Mouse (Mus musculus) bone marrow, adult 2 months (tissue): ENCODE results near the gene Phc1. TPM values are rescaled to one million over a fixed set of nuclear protein-coding genes. Genes with fewer than 3 reads are reported as not detected.

Experiments
- H3K27ac ChIP-seq: fragments of 200-500 bp; 2 replicates; pipeline ENCODE4 v1.5.1; 2012; ENCODE audit warnings: low read depth, mild to moderate bottlenecking, control low read depth, inconsistent platforms, low read length; ENCODE audit not compliant: control insufficient read depth, poor library complexity, insufficient read depth
- H3K4me1 ChIP-seq: fragments of 200-500 bp; 2 replicates; pipeline ENCODE4 v1.6.1; 2011; ENCODE audit warnings: low read length; ENCODE audit not compliant: control insufficient read depth, insufficient read depth
- H3K4me3 ChIP-seq: fragments of 200-500 bp; replicated peaks from 2 replicates; pipeline ENCODE3; 2011; ENCODE audit warnings: mild to moderate bottlenecking, low read depth, low read length, control low read depth; ENCODE audit not compliant: control insufficient read depth
- CTCF ChIP-seq: fragments of 200-500 bp; IDR thresholded peaks from 2 replicates; pipeline ENCODE4 v1.5.1; 2011; ENCODE audit warnings: low read length, control low read depth; ENCODE audit not compliant: control insufficient read depth, insufficient read depth
- POLR2A ChIP-seq: fragments of 200-500 bp; IDR thresholded peaks from 2 replicates; pipeline ENCODE4 v1.6.1; 2011; ENCODE audit warnings: low read depth, mild to moderate bottlenecking, control low read depth, low read length, borderline replicate concordance; ENCODE audit not compliant: control insufficient read depth
- WGBS: fragments of 180-500 bp; shearing (Covaris S2); methylation state at CpG from one replicate; pipeline ENCODE4 v1.1.7; 2018; 5-methylcytosine and 5-hydroxymethylcytosine counted together
- polyA plus RNA-seq: library from polyadenylated mRNA; stranded (reverse); fragments of >200 nt; gene quantifications from 2 replicates; pipeline ENCODE4 v1.2.4, GENCODE M21; 2011; ENCODE audit warnings: low replicate concordance; ENCODE audit not compliant: missing spikeins, insufficient read depth, insufficient read length

Gene Phc1
- polyA plus RNA-seq, 1 experiment, result 13.6 TPM

DNA sequence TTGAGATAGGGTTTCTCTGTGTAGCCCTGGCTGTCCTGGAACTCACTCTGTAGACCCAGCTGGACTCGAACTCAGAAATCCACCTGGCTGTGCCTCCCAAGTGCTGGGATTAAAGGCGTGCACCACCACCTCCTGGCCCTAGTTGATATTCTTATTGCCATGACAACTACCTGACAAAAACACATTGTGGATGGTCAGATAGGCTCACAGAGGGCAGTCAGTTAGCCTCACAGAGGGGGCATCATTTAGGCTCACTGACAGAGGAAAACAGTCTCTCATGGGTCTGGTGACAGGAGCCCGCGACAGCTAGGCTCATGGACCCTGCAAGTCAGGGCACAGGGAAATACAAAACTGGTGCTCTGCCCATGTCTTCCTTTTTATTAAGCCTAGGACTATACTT, 56.1 kb downstream of the Phc1 start:
- no peak overlapping the region for H3K4me3 ChIP-seq
- TF ChIP-seq POLR2A (no peak), CTCF (no peak)
- WGBS, result 67% methylated on average over 4 of the region's 4 CpGs
- no peak overlapping the region for H3K27ac ChIP-seq
- H3K4me1 ChIP-seq, result no peaks in the 10 kb centered on the region

DNA sequence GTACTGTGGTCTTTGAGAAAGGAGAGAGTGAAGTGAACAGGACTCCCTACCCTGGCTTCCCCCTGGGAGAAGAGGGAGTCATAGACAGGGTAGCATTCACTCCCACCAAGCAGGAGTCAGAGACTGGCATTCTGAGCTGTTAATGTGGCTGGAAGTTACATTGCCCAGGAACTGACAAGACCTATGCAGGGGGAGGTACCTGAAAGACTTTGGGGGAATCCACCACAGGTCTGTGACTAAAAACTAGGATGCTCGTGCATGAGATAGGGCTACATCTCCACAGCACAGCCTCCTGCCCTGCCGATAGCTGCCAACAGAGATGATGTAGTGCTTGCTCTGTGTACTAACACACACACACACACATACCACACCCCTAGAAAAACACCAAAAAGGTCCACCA, 56.9 kb downstream of the Phc1 start:
- no peak overlapping the region for H3K4me3 ChIP-seq
- TF ChIP-seq CTCF (no peak), POLR2A (no peak)
- H3K4me1 ChIP-seq, result no peaks in the 10 kb centered on the region
- WGBS, result 84% methylated on average over 2 of the region's 2 CpGs
- no peak overlapping the region for H3K27ac ChIP-seq

DNA sequence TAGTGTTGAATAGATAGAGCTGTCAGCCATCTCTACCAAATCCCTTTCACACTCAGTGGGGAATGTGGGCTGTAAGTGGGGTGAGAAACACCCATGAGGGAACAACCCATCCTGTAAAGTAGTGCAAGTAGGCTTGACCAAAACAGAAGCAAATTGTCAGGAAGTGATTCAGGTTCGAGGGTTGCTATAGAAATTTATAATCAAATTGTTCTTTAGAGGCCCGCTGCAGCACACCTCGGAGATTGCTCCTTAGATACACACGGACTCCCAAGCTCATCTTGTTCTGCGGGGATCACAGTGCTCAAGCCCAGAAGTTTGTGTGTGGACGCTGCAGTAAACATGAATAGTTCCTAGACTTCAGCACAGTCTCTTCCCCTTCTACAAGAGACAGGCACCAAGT, 57.6 kb downstream of the Phc1 start, which contains the start of gene Klrg1:
TSS of gene Klrg1 (minus strand) at position 101 of the 400 bp plus-strand sequence.
- Histone ChIP-seq H3K27ac (no peak within 1 kb of the TSS), H3K4me1 (no peaks in the 10 kb centered on the region), H3K4me3 (no peak within 1 kb of the TSS)
- no peak for TF ChIP-seq CTCF
- TF ChIP-seq POLR2A, result no peak
- 76% methylated on average over 6 of the region's 6 CpGs for WGBS

DNA sequence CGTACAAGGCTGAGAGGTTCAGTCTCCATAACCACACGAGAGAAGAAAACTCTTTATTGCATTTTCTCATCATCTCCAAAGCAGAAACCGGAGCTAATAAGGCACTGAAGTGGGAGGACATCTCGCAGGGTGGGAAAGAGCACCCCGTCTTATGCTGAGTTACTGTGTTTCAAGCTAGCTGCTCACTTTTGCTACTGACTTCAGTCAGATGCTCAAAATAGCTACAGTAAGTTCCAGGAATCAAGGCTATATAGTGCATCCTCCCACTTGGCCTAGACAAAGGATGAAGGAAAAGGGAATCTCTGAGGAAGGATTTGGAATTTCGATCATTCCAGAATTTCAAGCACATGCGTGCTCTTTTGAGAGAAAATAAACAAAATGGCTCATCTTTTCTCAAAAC, 63.8 kb downstream of the Phc1 start:
- Histone ChIP-seq H3K27ac (no peak overlapping the region), H3K4me1 (no peaks in the 10 kb centered on the region), H3K4me3 (no peak overlapping the region)
- whole genome bisulfite sequencing, result 86% methylated on average over 7 of the region's 7 CpGs
- TF ChIP-seq POLR2A, result no peak
- TF ChIP-seq CTCF, result no peak

- H3K4me3 ChIP-seq, result no peak overlapping the region
- no peak for TF ChIP-seq POLR2A
- no peak for TF ChIP-seq CTCF
- no peaks in the 10 kb centered on the region for H3K4me1 ChIP-seq
- no peak overlapping the region for H3K27ac ChIP-seq
- WGBS, result 38% methylated on average over 5 of the region's 5 CpGs
Observed at GRCm38 (mm10) chr6:122274546-122274945, 65.8 kb downstream of the Phc1 start.

DNA sequence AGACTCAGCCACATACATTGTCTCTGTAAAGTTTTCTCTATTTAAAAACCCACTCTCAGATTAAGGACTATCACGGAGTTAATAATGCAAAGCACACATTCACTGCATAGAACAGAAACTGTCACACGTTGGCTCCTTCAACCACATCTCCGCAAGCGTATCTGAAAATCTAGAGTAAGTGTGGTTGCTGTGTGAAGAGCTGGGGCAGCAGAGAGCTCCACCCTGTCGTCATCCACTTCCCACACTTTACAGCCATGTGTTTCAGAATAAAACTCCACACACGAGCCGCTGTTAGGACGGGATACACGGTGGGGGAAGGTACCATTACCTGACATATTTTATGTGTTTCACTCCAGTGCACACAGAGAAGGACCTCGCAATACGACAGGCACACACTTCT, 70.2 kb downstream of the Phc1 start:
- TF ChIP-seq POLR2A, result no peak
- no peak for TF ChIP-seq CTCF
- Histone ChIP-seq H3K27ac (no peak overlapping the region), H3K4me1 (no peaks in the 10 kb centered on the region), H3K4me3 (no peak overlapping the region)
- 55% methylated on average over 11 of the region's 11 CpGs for WGBS

- TF ChIP-seq CTCF (no peak), POLR2A (no peak)
- Histone ChIP-seq H3K4me3 (no peak overlapping the region), H3K27ac (no peak overlapping the region), H3K4me1 (no peaks in the 10 kb centered on the region)
- WGBS, result 73% methylated on average over 4 of the region's 4 CpGs
Observed at GRCm38 (mm10) chr6:122269170-122269569, 71.2 kb downstream of the Phc1 start.

- 45% methylated on average over 3 of the region's 3 CpGs for WGBS
Observed at GRCm38 (mm10) chr6:122268561-122268960, 71.8 kb downstream of the Phc1 start.

More at GRCm38 (mm10) chr6:122268561-122268960, 71.8 kb downstream of the Phc1 start:
- Histone ChIP-seq H3K4me1 (no peaks in the 10 kb centered on the region), H3K27ac (no peak overlapping the region), H3K4me3 (no peak overlapping the region)
- TF ChIP-seq CTCF, result no peak
- TF ChIP-seq POLR2A, result no peak

Other genes starting within 250 kb of the Phc1 start
- gene Klrg1, start 57.7 kb downstream of the Phc1 start, polyA plus RNA-seq, result not detected in 2 replicates
- gene M6pr, start 31.8 kb downstream of the Phc1 start, polyA plus RNA-seq, result 37.2 and 37.7 TPM in 2 replicates
- 10.0 TPM in 1 of 2 replicates, not detected in the other for gene Rimklb, start 158.2 kb upstream of the Phc1 start, polyA plus RNA-seq
- 4.1 TPM in 1 of 2 replicates, not detected in the other for gene Mfap5, start 165.3 kb upstream of the Phc1 start, polyA plus RNA-seq
- gene Aicda, start 213.2 kb upstream of the Phc1 start, polyA plus RNA-seq, result 0.40 TPM in 1 of 2 replicates, not detected in the other